Mouse (Mus musculus) embryonic facial prominence, embryonic 15.5 days (tissue): ENCODE measurements around the gene Inpp1. TPM values are rescaled to one million over a fixed set of nuclear protein-coding genes. Genes with fewer than 3 reads are reported as not detected.

ENCODE experiments used
- polyA plus RNA-seq: library from polyadenylated mRNA; unstranded; fragments of >200 nt; fragmentation: Nextera tagmentation; extraction: Ambion mirVana; gene quantifications from 2 replicates; pipeline ENCODE4 v1.2.1, GENCODE M21; 2015

Gene Inpp1
- polyA plus RNA-seq, 1 experiment from 2014 or later = 20.0 TPM

Other genes with a start within 250 kb of the Inpp1 start
- 8.5 and 9.3 TPM in 2 replicates for gene Nemp2, start 187.0 kb downstream of the Inpp1 start, polyA plus RNA-seq
- 5.4 and 5.6 TPM in 2 replicates for gene Mfsd6, start 90.2 kb downstream of the Inpp1 start, polyA plus RNA-seq
- gene Hibch, start 27.2 kb upstream of the Inpp1 start, polyA plus RNA-seq = 21.9 and 22.4 TPM in 2 replicates
- 2.5 and 2.8 TPM in 2 replicates for gene 1700019D03Rik, start 202.5 kb upstream of the Inpp1 start, polyA plus RNA-seq
- gene Mstn, start 244.0 kb upstream of the Inpp1 start, polyA plus RNA-seq = 7.3 and 12.7 TPM in 2 replicates